Mouse (Mus musculus) liver, adult 2 months (tissue): ENCODE measurements at regions not wholly inside any gene's neighbourhood (a gene's known extent, or its start where the extent isn't known, plus 50 kb on each side); places are given as distances from the start of the nearest gene placed in this dataset.

Experiments
- DNase-seq: peaks from one replicate; pipeline ENCODE4 v3.0.0-alpha.2; 2011; ENCODE audit warnings: low read depth, low spot score; ENCODE audit errors: extremely low read depth
- H3K27ac ChIP-seq: fragments of 200-500 bp; replicated peaks from 2 replicates; pipeline ENCODE4 v1.5.1; 2012; ENCODE audit warnings: low read depth, mild to moderate bottlenecking, control low read depth, inconsistent platforms, low read length; ENCODE audit not compliant: insufficient read depth
- H3K27me3 ChIP-seq: fragments of 200-500 bp; 2 replicates; pipeline ENCODE4 v1.6.1; 2012; ENCODE audit warnings: mild to moderate bottlenecking, moderate library complexity, low read length, inconsistent platforms; ENCODE audit not compliant: control insufficient read depth, insufficient read depth
- H3K36me3 ChIP-seq: fragments of 200-500 bp; 2 replicates; pipeline ENCODE4 v1.6.1; 2012; ENCODE audit warnings: low read length, inconsistent platforms; ENCODE audit not compliant: control insufficient read depth, insufficient read depth
- H3K4me1 ChIP-seq: fragments of 200-500 bp; 2 replicates; pipeline ENCODE4 v1.6.1; 2011; ENCODE audit warnings: low read length; ENCODE audit not compliant: control insufficient read depth, insufficient read depth
- H3K4me3 ChIP-seq: fragments of 200-500 bp; 2 replicates; pipeline ENCODE4 v1.5.1; 2011; ENCODE audit warnings: low read depth, mild to moderate bottlenecking, control low read depth, low read length, moderate library complexity; ENCODE audit not compliant: insufficient read depth
- H3K79me2 ChIP-seq: fragments of 200-500 bp; 2 replicates; pipeline ENCODE4 v1.6.1; 2012; ENCODE audit warnings: inconsistent platforms, mild to moderate bottlenecking, low read length, moderate library complexity; ENCODE audit not compliant: control insufficient read depth, insufficient read depth
- H3K9ac ChIP-seq: fragments of 200-500 bp; 2 replicates; pipeline ENCODE4 v1.6.1; 2012; ENCODE audit warnings: low read depth, mild to moderate bottlenecking, control low read depth, inconsistent platforms, low read length
- CTCF ChIP-seq: fragments of 200-500 bp; IDR thresholded peaks from 2 replicates; pipeline ENCODE4 v1.5.1; 2011; ENCODE audit warnings: low read depth, low read length, control low read depth
- POLR2A ChIP-seq: fragments of 200-500 bp; IDR thresholded peaks from 2 replicates; pipeline ENCODE4 v1.6.1; 2011; ENCODE audit warnings: low read length, control low read depth; ENCODE audit not compliant: insufficient read depth; ENCODE audit errors: extremely low read depth
- WGBS: fragments of 180-500 bp; shearing (Covaris S2); methylation state at CpG from one replicate; pipeline ENCODE4 v1.1.7; 2018; 5-methylcytosine and 5-hydroxymethylcytosine counted together

- no peaks in the 10 kb centered on the region for H3K36me3 ChIP-seq
- H3K27ac ChIP-seq: no peak overlapping the region
- H3K27me3 ChIP-seq: no peaks in the 10 kb centered on the region
- no peaks in the 10 kb centered on the region for H3K79me2 ChIP-seq
- 88% methylated on average over 4 of the region's 4 CpGs for WGBS
- DNase-seq: no peak
- H3K9ac ChIP-seq: no peak overlapping the region
- no peak for TF ChIP-seq POLR2A
- TF ChIP-seq CTCF: no peak
- H3K4me3 ChIP-seq: no peak overlapping the region
- no peaks in the 10 kb centered on the region for H3K4me1 ChIP-seq
Observed at GRCm38 (mm10) chr10:117474351-117475085, 94.7 kb upstream of the Cpsf6 start.

DNA sequence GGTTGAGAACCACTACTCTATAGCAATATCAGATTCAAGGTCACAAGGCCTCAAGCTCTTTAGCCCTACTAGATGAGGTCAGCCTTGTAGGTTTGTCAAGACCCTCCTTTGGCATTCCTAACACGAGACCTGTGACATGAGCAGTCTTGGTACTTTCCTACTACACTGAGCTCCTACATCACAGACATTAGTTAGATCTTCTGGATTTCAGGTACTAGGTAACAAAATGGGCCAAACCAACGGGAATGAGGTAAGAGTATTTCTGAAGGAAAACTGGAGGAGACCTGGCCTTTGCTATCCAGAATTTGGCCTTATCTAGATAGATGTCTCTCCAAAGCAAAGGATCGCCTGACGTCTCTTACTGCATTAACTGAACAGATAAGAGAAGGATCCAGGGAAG is 93.7 kb upstream of the Cpsf6 start:
- Histone ChIP-seq H3K9ac (no peak overlapping the region), H3K79me2 (no peaks in the 10 kb centered on the region), H3K4me3 (no peak overlapping the region), H3K4me1 (no peaks in the 10 kb centered on the region), H3K27me3 (no peaks in the 10 kb centered on the region), H3K36me3 (no peaks in the 10 kb centered on the region), H3K27ac (no peak overlapping the region)
- DNase-seq: no peak
- TF ChIP-seq CTCF (no peak), POLR2A (no peak)
- WGBS: 98% methylated on average over 4 of the region's 4 CpGs

GRCm38 (mm10) chr10:117472568-117472930 is 92.7 kb upstream of the Cpsf6 start:
- Histone ChIP-seq H3K4me1 (no peaks in the 10 kb centered on the region), H3K4me3 (no peak overlapping the region), H3K27me3 (no peaks in the 10 kb centered on the region), H3K9ac (no peak overlapping the region), H3K36me3 (no peaks in the 10 kb centered on the region), H3K79me2 (no peaks in the 10 kb centered on the region), H3K27ac (no peak overlapping the region)
- 86% methylated on average over 4 of the region's 4 CpGs for WGBS
- no peak for DNase-seq
- no peak for TF ChIP-seq POLR2A
- TF ChIP-seq CTCF: no peak

GRCm38 (mm10) chr10:117471818-117472567 is 92.2 kb upstream of the Cpsf6 start:
- Histone ChIP-seq H3K79me2 (no peaks in the 10 kb centered on the region), H3K36me3 (no peaks in the 10 kb centered on the region), H3K9ac (no peak overlapping the region), H3K4me1 (no peaks in the 10 kb centered on the region), H3K27me3 (no peaks in the 10 kb centered on the region), H3K27ac (no peak overlapping the region), H3K4me3 (no peak overlapping the region)
- whole genome bisulfite sequencing: 42% methylated on average over 11 of the region's 11 CpGs
- peak; percentile 27 for DNase-seq
- no peak for TF ChIP-seq POLR2A
- no peak for TF ChIP-seq CTCF

GRCm38 (mm10) chr10:117471036-117471817 is 91.4 kb upstream of the Cpsf6 start:
- DNase-seq: no peak

More at GRCm38 (mm10) chr10:117471036-117471817, 91.4 kb upstream of the Cpsf6 start:
- H3K9ac ChIP-seq: no peak overlapping the region
- H3K4me3 ChIP-seq: no peak overlapping the region
- no peaks in the 10 kb centered on the region for H3K36me3 ChIP-seq
- H3K27me3 ChIP-seq: no peaks in the 10 kb centered on the region
- WGBS: 51% methylated on average over 8 of the region's 8 CpGs
- H3K79me2 ChIP-seq: no peaks in the 10 kb centered on the region
- TF ChIP-seq CTCF (no peak), POLR2A (no peak)
- peak overlapping the region; percentile 26; the same call in 1 of the 2 replicates for H3K27ac ChIP-seq
- no peaks in the 10 kb centered on the region for H3K4me1 ChIP-seq
